Mouse (Mus musculus) stomach, postnatal 0 days (tissue): ENCODE measurements at regions not wholly inside any gene's neighbourhood (a gene's known extent, or its start where the extent isn't known, plus 50 kb on each side); places are given as distances from the start of the nearest gene placed in this dataset.

Experiments
- ATAC-seq: fragments of 200-750 bp; cut with Nextera tagmentation; 2 replicates; pipeline ENCODE4 v1.8.0; 2017; ENCODE audit not compliant: low FRiP score, low TSS enrichment
- DNase-seq: peaks from one replicate; pipeline ENCODE4 v3.0.0-alpha.2; 2016; ENCODE audit warnings: low spot score
- H3K27ac ChIP-seq: fragments of 300-500 bp; sonication (generic); replicated peaks from 2 replicates; pipeline ENCODE4 v1.5.1; 2014; ENCODE audit warnings: mild to moderate bottlenecking, control low read depth
- H3K27me3 ChIP-seq: fragments of 300-500 bp; sonication (generic); 2 replicates; pipeline ENCODE4 v1.6.1; 2014; ENCODE audit warnings: low read length; ENCODE audit not compliant: control insufficient read depth, insufficient read depth
- H3K36me3 ChIP-seq: fragments of 300-500 bp; sonication (generic); 2 replicates; pipeline ENCODE4 v1.6.1; 2014; ENCODE audit warnings: low read length, mixed read lengths; ENCODE audit not compliant: control insufficient read depth, insufficient read depth
- H3K4me1 ChIP-seq: fragments of 300-500 bp; sonication (generic); replicated peaks from 2 replicates; pipeline ENCODE4 v1.6.1; 2014; ENCODE audit warnings: antibody characterized with exemption; ENCODE audit not compliant: control insufficient read depth, insufficient read depth
- H3K4me2 ChIP-seq: fragments of 300-500 bp; sonication (generic); replicated peaks from 2 replicates; pipeline ENCODE4 v1.6.1; 2014; ENCODE audit warnings: low read depth, mild to moderate bottlenecking, control low read depth, moderate library complexity
- H3K4me3 ChIP-seq: fragments of 300-500 bp; sonication (generic); 2 replicates; pipeline ENCODE4 v1.5.1; 2014; ENCODE audit warnings: low read depth, low read length, control low read depth
- H3K9ac ChIP-seq: fragments of 300-500 bp; sonication (generic); 2 replicates; pipeline ENCODE4 v1.6.1; 2014; ENCODE audit warnings: mild to moderate bottlenecking, low read length, control low read depth, mixed read lengths
- H3K9me3 ChIP-seq: fragments of 300-500 bp; sonication (generic); 2 replicates; pipeline ENCODE4 v1.6.1; 2016; ENCODE audit warnings: low read length; ENCODE audit not compliant: control insufficient read depth
- CTCF ChIP-seq: IDR thresholded peaks from 2 replicates; pipeline ENCODE4 v1.5.1; 2016; ENCODE audit warnings: antibody characterized with exemption, low read depth, mild to moderate bottlenecking, moderate library complexity
- EP300 ChIP-seq: optimal IDR thresholded peaks from 2 replicates; pipeline ENCODE3; 2016; ENCODE audit warnings: antibody characterized with exemption
- WGBS: fragments of 180-500 bp; shearing (Covaris S2); extraction: QIAGEN DNeasy Blood & Tissue Kit; methylation state at CpG from one replicate; pipeline ENCODE4 v1.1.7; 2014; 5-methylcytosine and 5-hydroxymethylcytosine counted together

DNA sequence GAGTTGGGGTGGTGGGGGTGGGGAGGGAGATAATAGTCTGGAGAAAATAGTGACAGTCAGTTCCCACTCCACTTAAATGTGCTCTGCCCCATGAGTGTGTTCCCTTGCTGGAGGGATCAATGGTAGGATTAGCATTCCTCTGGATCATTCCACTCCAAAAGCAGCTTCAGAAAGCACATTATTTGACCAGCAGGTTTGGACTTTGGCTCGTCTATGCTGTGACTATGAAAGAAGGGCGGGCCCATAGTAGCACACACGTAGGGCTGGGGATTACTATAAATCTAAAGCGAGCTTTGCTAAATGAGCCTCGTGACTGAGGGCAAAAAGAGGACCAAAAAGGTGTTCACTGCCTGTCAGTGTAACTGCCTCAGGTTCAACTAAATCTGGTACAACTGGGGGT lies 75.9 kb upstream of the Marcks start:
- H3K9me3 ChIP-seq: no peaks in the 10 kb centered on the region
- no peak overlapping the region for H3K9ac ChIP-seq
- H3K36me3 ChIP-seq: no peaks in the 10 kb centered on the region
- no peak overlapping the region for H3K4me3 ChIP-seq
- no peak overlapping the region for H3K4me2 ChIP-seq
- no peaks in the 10 kb centered on the region for H3K4me1 ChIP-seq
- ATAC-seq (peak; percentile 93), DNase-seq (peak; percentile 58)
- no peaks in the 10 kb centered on the region for H3K27me3 ChIP-seq
- 33% methylated on average over 5 of the region's 5 CpGs for WGBS
- TF ChIP-seq CTCF (no peak), EP300 (no peak)
- peak overlapping the region; percentile 35; the same call in 1 of the 2 replicates for H3K27ac ChIP-seq

DNA sequence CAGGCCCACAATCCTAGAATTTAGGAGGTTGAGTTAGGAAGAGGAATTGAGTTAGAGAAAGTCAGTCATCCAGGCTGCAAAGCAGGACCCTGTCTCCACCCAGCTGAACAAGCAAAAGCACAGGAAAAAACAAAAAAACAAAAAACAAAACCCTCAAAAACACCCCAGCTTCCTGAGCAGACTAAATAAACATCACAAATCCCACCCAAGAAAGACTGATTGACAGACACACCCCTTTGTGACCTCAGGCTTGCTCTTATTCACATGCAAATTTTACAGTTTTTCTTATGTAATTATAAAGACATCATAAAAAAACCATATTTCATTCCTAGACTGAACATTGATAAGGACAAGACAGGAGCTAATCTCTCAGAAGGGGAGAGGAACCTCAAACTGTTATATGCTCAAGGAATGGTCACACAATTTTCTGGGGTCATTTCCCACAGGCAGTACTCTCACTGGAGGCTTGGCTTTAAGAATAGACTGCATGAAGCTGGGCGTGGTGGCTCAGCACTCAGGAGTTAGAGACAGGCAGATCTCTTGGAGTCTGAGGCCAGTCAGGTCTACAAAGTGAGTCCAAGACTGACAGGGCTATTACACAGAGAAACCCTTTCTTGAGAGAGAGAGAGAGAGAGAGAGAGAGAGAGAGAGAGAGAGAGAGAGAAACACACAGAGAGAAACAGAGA lies 73.8 kb upstream of the Marcks start:
- Histone ChIP-seq H3K9ac (no peak overlapping the region), H3K27ac (no peak overlapping the region), H3K27me3 (no peaks in the 10 kb centered on the region), H3K4me3 (no peak overlapping the region), H3K9me3 (no peaks in the 10 kb centered on the region), H3K36me3 (no peaks in the 10 kb centered on the region), H3K4me2 (no peak overlapping the region), H3K4me1 (no peaks in the 10 kb centered on the region)
- DNase-seq: no peak
- no peak for TF ChIP-seq CTCF
- TF ChIP-seq EP300: no peak
- no peak for ATAC-seq
- 41% methylated on average over 1 of the region's 1 CpGs for WGBS

DNA sequence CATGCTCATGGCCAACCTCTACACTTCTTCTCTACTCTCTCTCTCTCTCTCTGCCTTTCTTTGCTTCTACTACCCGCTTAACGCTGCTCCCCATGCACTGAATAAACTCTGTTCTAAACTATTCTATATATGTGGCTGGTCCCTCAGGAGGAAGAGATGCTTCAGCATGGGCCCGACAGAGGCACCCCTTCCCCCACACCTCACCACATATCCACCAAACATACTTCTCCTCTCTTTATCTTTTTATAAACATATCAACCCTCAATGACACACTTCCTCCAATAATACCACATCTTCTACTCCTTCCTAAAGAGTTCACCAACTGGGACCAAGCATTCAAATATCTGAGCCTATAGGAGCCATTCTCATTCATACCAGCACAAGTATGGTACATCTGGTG lies 72.6 kb upstream of the Marcks start:
- TF ChIP-seq EP300 (no peak), CTCF (no peak)
- no peaks in the 10 kb centered on the region for H3K4me1 ChIP-seq
- H3K4me3 ChIP-seq: no peak overlapping the region
- ATAC-seq (no peak), DNase-seq (no peak)
- no peaks in the 10 kb centered on the region for H3K9me3 ChIP-seq
- H3K27me3 ChIP-seq: no peaks in the 10 kb centered on the region
- H3K27ac ChIP-seq: no peak overlapping the region
- no peak overlapping the region for H3K9ac ChIP-seq
- H3K36me3 ChIP-seq: no peaks in the 10 kb centered on the region
- WGBS: 81% methylated on average over 3 of the region's 3 CpGs
- H3K4me2 ChIP-seq: no peak overlapping the region

DNA sequence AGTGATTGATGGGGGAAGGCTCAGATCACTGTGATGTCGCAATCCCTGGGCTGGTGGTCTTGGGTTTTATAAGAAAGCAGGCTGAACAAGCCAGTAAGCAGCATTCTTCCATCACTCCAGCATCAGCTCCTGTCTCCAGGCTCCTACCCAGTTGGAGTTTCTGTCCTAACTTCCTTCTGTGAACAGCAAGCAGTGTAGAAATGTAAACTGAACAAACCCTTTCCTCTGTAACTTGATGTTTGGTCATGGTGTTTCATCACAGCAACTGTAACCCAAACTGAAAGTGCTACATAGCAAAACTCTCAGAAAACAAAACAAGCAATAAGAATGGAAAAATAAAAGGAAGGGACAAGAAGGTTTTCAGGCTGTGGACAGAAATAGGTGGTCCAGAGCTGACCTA lies 71.5 kb upstream of the Marcks start:
- TF ChIP-seq EP300 (no peak), CTCF (no peak)
- Histone ChIP-seq H3K4me1 (no peaks in the 10 kb centered on the region), H3K4me2 (no peak overlapping the region), H3K27me3 (no peaks in the 10 kb centered on the region), H3K9ac (no peak overlapping the region), H3K9me3 (no peaks in the 10 kb centered on the region), H3K27ac (no peak overlapping the region), H3K4me3 (no peak overlapping the region), H3K36me3 (no peaks in the 10 kb centered on the region)
- no peak for DNase-seq
- 83% methylated on average over 1 of the region's 1 CpGs for WGBS
- ATAC-seq: no peak

DNA sequence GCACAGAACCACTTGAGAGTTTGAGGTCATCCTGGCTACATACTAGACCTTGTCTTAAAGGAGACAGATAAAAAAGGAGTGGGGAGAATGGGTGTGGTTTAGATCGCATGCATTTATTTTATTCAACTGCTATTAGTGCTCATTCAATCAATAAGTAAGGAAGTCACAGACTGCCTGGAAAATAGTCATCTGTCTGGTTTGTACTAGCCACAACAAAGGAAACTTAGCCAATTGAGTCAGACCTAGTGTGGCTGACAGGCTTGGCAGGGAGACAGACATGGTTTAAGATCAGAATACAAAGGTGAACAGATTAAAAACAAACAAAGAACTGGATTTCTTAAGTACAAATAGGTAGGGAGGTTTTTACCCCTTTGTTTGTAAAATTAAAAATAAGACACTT lies 68.3 kb upstream of the Marcks start:
- H3K4me2 ChIP-seq: no peak overlapping the region
- H3K9me3 ChIP-seq: no peaks in the 10 kb centered on the region
- no peak overlapping the region for H3K4me3 ChIP-seq
- DNase-seq (no peak), ATAC-seq (no peak)
- no peaks in the 10 kb centered on the region for H3K4me1 ChIP-seq
- H3K27me3 ChIP-seq: no peaks in the 10 kb centered on the region
- no peaks in the 10 kb centered on the region for H3K36me3 ChIP-seq
- H3K9ac ChIP-seq: no peak overlapping the region
- TF ChIP-seq EP300 (no peak), CTCF (no peak)
- WGBS: 77% methylated on average over 1 of the region's 1 CpGs
- no peak overlapping the region for H3K27ac ChIP-seq

DNA sequence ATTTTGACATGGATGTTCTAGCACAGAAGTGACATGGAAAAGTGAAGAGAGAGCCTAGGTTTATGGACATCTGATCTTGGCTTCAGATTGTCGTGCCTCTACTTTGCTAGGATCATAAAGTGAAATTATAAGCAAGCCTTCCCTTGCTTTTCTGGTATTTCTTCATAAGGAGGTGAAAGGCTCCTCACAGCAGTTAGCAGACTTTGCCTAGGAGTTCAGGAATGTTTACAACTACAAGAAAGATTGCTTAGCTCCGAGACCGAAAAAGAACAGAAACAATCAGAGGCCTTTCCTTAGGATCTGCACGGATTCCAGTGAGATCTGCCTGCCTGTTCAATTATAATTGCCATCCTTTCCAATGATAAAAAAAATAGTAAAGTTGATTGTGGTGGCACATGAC lies 67.8 kb upstream of the Marcks start:
- Histone ChIP-seq H3K4me2 (no peak overlapping the region), H3K27ac (no peak overlapping the region), H3K27me3 (no peaks in the 10 kb centered on the region), H3K9ac (no peak overlapping the region), H3K4me3 (no peak overlapping the region), H3K36me3 (no peaks in the 10 kb centered on the region), H3K4me1 (no peaks in the 10 kb centered on the region), H3K9me3 (no peaks in the 10 kb centered on the region)
- WGBS: 35% methylated on average over 4 of the region's 4 CpGs
- ATAC-seq: no peak
- no peak for DNase-seq
- TF ChIP-seq EP300 (no peak), CTCF (no peak)
